Mouse (Mus musculus) midbrain, embryonic 11.5 days (tissue): ENCODE measurements around the gene Chd6. TPM values are rescaled to one million over a fixed set of nuclear protein-coding genes. Genes with fewer than 3 reads are reported as not detected.

ENCODE experiments used
- ATAC-seq: fragments of 200-750 bp; cut with Nextera tagmentation; 2 replicates; pipeline ENCODE4 v1.8.0; 2017; ENCODE audit warnings: moderate TSS enrichment, moderate library complexity; ENCODE audit not compliant: low FRiP score
- DNase-seq: peaks from one replicate; pipeline ENCODE4 v3.0.0; 2015; ENCODE audit warnings: low spot score; ENCODE audit errors: missing footprints
- H3K27ac ChIP-seq: fragments of 300-500 bp; sonication (generic); 2 replicates; pipeline ENCODE4 v1.5.1; 2014; ENCODE audit warnings: low read depth, low read length
- H3K27me3 ChIP-seq: fragments of 300-500 bp; sonication (generic); 2 replicates; pipeline ENCODE4 v1.6.1; 2014; ENCODE audit warnings: mild to moderate bottlenecking, low read length, moderate library complexity, mixed read lengths; ENCODE audit not compliant: control insufficient read depth, insufficient read depth
- H3K36me3 ChIP-seq: fragments of 300-500 bp; sonication (generic); 2 replicates; pipeline ENCODE4 v1.6.1; 2014; ENCODE audit warnings: mild to moderate bottlenecking, low read length, moderate library complexity, mixed read lengths; ENCODE audit not compliant: control insufficient read depth, insufficient read depth
- H3K4me1 ChIP-seq: fragments of 300-500 bp; sonication (generic); 2 replicates; pipeline ENCODE4 v1.6.1; 2014; ENCODE audit warnings: low read length; ENCODE audit not compliant: control insufficient read depth, insufficient read depth
- H3K4me2 ChIP-seq: fragments of 300-500 bp; sonication (generic); 2 replicates; pipeline ENCODE4 v1.6.1; 2014; ENCODE audit warnings: mild to moderate bottlenecking, moderate library complexity
- H3K4me3 ChIP-seq: fragments of 300-500 bp; sonication (generic); 2 replicates; pipeline ENCODE4 v1.5.1; 2014; ENCODE audit warnings: low read depth, low read length
- H3K9ac ChIP-seq: fragments of 300-500 bp; sonication (generic); 2 replicates; pipeline ENCODE4 v1.6.1; 2014; ENCODE audit warnings: low read length
- H3K9me3 ChIP-seq: fragments of 300-500 bp; sonication (generic); 2 replicates; pipeline ENCODE4 v1.6.1; 2016; ENCODE audit warnings: low read length; ENCODE audit not compliant: control insufficient read depth
- WGBS: fragments of 180-500 bp; shearing (Covaris S2); extraction: QIAGEN DNeasy Blood & Tissue Kit; methylation state at CpG from one replicate; pipeline ENCODE4 v1.1.7; 2014; 5-methylcytosine and 5-hydroxymethylcytosine counted together
- polyA plus RNA-seq: library from polyadenylated mRNA; unstranded; fragments of >200 nt; fragmentation: Nextera tagmentation; extraction: Ambion mirVana; gene quantifications from 2 replicates; pipeline ENCODE4 v1.2.1, GENCODE M21; 2014

Gene Chd6
- 34.4 and 38.0 TPM in 2 replicates for polyA plus RNA-seq

DNA sequence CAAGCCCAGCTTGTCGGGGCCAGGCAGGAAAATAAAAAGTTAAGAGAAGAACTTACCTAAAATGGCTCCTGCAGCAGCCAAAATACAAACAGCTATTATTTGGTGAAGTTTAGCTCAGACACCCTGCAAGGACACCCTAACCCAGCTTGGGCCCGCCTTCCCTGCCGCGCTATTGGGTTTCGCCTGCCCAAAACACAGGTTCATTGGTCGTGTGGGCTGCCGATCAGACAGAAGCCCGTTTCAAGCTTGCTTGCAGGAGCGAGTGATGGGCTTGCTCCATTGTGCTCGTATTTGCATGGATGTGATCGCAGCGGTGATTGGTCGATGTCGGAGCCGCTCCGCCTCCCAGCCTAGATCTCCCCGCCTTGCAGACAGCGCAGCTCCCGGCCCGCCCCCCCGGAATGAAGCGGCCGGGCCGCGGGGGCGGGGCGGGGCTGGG is at the start of gene Chd6:
Chd6 (minus strand) TSS at position 143 of the 439 bp plus-strand sequence.
- WGBS, result under 1% methylated on average over 26 of the region's 27 CpGs
- Histone ChIP-seq H3K9me3 (no peaks in the 10 kb centered on the region), H3K27ac (peak within 1 kb of the TSS; percentile 96), H3K36me3 (no peaks in the 10 kb centered on the region), H3K9ac (peak within 1 kb of the TSS; percentile 93), H3K4me1 (peaks cover 9% of the 10 kb centered on the region), H3K4me3 (peak within 1 kb of the TSS; percentile 96), H3K27me3 (no peaks in the 10 kb centered on the region), H3K4me2 (peak within 1 kb of the TSS; percentile 87)
- DNase-seq, result peak; percentile 100
- ATAC-seq, result peak; percentile 99

DNA sequence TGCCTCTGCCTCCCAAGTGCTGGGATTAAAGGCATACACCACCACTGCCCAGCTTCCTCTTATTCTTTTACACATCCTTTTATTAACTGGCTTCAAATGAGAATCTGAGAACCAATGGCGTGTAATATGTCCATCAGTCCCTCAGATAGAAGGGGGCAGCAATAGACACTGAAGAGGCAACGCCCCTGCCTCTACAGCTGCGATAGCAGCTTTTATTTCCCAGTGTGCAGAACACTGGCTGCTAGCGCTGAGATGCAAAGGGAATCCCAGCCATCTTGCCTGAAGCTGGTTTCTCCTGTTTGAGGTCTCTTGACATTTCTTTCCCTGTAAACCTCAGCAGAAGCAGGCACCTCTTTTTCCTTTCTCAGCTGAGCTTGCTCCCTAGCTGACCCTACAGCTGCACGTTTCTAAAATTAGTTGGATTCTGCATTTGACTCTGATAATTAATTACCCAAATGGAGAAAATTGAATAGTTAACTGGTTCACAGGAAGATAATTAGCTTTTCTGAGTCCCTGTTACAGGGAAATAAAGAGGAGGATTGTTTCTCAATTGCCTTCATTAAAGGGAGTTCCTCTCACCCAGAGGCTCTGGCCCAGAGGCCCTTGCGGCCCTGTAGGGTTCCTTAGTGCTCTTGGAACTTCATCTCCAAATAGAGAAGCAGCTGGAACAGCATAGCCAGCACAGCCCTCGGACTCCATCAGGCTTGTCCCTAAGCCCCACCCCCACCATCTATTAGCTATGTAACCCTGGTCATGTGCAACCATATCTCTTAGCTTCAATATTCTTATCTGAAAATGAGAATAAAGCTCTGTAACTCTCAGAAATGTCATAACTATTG is 41.3 kb upstream of the Chd6 start:
- H3K4me1 ChIP-seq, result peaks cover 4% of the 10 kb centered on the region; the same call in 1 of the 2 replicates
- H3K4me2 ChIP-seq, result no peak overlapping the region
- ATAC-seq (no peak), DNase-seq (no peak)
- H3K4me3 ChIP-seq, result no peak overlapping the region
- H3K9ac ChIP-seq, result no peak overlapping the region
- H3K9me3 ChIP-seq, result no peaks in the 10 kb centered on the region
- H3K27ac ChIP-seq, result no peak overlapping the region
- H3K27me3 ChIP-seq, result no peaks in the 10 kb centered on the region
- H3K36me3 ChIP-seq, result no peaks in the 10 kb centered on the region
- 74% methylated on average over 7 of the region's 7 CpGs for WGBS

DNA sequence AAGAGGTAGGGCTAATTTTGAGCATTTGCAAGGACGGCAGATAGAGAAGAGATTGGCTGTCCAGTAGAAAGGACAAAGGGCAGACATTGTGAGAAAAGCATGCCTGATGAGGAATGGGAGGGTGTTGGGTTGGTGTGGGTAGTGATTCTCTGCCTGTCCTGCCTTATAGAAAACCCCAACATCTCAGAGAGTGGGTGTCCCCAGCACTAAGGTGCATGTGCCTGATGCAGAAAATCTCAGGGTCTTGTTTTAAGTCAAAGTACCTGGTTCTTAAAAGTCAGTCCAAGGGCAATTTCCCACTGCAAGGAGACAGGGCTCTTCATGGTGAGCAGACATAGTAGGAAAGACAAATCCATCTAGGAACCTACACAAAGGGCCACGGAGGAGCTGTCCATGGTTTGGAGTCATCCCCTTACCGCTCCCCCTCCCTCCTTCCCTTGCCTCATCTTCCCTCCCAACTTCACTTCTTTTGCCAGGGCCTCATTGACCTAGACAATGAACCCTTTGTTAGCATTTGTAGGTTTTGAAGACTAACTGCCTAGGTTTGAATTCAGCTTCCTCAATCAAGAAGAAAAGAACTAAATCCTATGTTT is 39.6 kb upstream of the Chd6 start:
- 44% methylated on average over 3 of the region's 3 CpGs for WGBS
- Histone ChIP-seq H3K4me3 (no peak overlapping the region), H3K9ac (no peak overlapping the region), H3K9me3 (no peaks in the 10 kb centered on the region), H3K4me1 (peaks cover 4% of the 10 kb centered on the region; the same call in 1 of the 2 replicates), H3K36me3 (no peaks in the 10 kb centered on the region), H3K27ac (no peak overlapping the region), H3K27me3 (no peaks in the 10 kb centered on the region), H3K4me2 (no peak overlapping the region)
- no peak; the same call in 1 of the 2 replicates for ATAC-seq
- no peak for DNase-seq

DNA sequence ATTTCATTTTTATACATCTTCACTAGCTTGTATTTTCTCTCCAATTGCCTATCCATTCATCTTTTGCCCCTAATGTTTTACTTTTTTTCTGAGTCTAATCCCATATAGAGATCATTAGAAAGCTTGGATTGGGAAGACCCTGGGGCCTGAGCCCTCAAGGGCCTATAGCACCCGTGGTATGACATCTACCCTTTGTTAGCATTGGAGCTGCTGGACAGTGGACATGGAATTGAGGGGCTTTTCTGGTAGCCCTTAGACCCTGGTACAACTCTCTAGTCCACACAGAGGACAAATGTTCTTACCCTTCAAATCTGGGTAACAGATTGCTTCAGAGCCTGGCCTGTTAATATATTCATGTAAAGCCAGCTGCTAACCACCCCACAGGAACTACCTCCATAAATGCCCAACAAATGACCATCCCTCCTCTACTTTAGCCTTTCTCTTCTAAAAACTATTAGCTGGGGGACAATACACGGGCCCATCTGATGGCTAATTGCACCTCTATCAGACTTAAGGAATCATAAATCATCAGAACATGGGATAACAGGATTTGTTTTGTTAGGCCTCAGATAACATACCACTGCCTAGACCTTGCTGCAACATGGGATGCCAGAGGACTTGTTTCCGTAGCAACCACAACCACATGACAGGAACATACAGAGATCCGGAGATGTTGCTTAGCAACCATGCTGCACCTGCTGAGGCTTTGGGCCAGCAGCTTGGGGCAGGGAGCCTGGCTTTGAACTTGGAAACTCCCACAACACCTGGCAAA is 39.0 kb upstream of the Chd6 start:
- no peak overlapping the region for H3K27ac ChIP-seq

DNA sequence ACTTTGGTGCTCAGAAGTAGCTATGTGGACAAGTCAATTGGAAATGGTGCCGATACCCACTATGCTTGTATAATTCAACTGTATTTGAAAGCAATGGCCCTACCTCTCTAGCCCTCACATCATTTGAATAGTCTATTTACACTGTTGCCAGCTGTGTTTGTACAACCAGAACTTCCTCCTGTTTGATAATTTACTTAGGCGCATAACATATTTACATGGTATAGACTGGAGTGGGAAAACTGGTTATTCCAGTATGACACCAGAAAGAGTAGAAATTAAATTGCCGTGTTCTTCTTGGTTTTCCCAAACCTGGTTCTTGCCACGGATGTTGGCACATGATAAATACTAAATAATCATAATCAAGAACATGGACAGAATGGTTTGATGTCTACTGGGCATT is 35.9 kb upstream of the Chd6 start:
- Histone ChIP-seq H3K36me3 (no peaks in the 10 kb centered on the region), H3K9me3 (no peaks in the 10 kb centered on the region), H3K9ac (no peak overlapping the region), H3K4me3 (no peak overlapping the region), H3K27ac (no peak overlapping the region), H3K27me3 (no peaks in the 10 kb centered on the region), H3K4me2 (no peak overlapping the region), H3K4me1 (peaks cover 4% of the 10 kb centered on the region; the same call in 1 of the 2 replicates)
- WGBS, result 86% methylated on average over 4 of the region's 4 CpGs
- ATAC-seq (no peak), DNase-seq (no peak)

More for the DNA sequence above, 39.0 kb upstream of the Chd6 start:
- H3K4me3 ChIP-seq, result no peak overlapping the region
- H3K9ac ChIP-seq, result no peak overlapping the region
- peaks cover 4% of the 10 kb centered on the region; the same call in 1 of the 2 replicates for H3K4me1 ChIP-seq
- DNase-seq (peak; percentile 87), ATAC-seq (peak; percentile 87)
- no peaks in the 10 kb centered on the region for H3K9me3 ChIP-seq
- H3K4me2 ChIP-seq, result no peak overlapping the region
- WGBS, result 57% methylated on average over 4 of the region's 4 CpGs
- H3K36me3 ChIP-seq, result no peaks in the 10 kb centered on the region
- no peaks in the 10 kb centered on the region for H3K27me3 ChIP-seq

DNA sequence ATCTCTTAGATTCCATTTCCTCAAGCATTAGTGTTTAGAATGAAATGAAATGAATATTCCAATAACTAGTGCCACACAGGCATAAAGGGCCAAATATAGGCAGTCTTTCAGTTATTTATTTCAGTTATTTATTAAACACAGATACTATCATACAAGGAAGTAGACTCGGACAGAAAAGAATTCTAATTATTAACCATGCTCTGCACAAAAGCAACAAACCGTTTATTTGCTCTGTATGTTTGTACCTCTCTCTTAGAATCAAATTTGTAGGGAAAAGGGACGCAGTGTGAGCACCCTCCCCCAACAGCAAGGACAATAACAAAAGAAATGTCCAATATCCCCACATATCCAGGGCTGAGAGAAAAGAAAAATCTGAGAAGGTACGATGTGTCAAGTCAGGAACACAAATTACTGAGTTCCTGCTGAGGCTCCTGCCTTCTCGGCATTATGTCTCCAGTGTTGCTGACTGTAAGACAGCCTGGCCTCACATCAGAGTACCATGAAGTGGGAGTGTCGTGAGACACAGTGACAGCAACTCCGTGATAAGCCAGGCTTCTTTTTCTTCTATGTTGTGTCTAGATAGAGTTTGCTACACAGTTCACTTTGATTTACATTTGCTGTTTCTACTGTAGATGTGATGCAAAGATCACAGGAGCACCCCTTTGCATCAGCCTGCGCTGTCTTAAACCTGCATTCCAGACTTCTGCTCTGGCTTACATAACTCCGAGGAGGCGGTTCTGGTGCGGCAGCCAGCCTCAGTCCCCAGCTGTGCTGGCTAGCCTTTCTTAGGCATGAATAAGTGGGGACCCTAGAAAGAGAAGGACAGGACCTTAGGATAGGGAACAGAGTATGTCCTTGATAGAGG is 30.0 kb upstream of the Chd6 start:
- 75% methylated on average over 11 of the region's 11 CpGs for WGBS
- H3K36me3 ChIP-seq, result no peaks in the 10 kb centered on the region
- H3K9ac ChIP-seq, result no peak overlapping the region
- DNase-seq, result no peak
- no peak for ATAC-seq
- no peaks in the 10 kb centered on the region for H3K4me1 ChIP-seq
- H3K9me3 ChIP-seq, result no peaks in the 10 kb centered on the region
- no peaks in the 10 kb centered on the region for H3K27me3 ChIP-seq
- no peak overlapping the region for H3K4me2 ChIP-seq
- no peak overlapping the region for H3K4me3 ChIP-seq
- H3K27ac ChIP-seq, result no peak overlapping the region

DNA sequence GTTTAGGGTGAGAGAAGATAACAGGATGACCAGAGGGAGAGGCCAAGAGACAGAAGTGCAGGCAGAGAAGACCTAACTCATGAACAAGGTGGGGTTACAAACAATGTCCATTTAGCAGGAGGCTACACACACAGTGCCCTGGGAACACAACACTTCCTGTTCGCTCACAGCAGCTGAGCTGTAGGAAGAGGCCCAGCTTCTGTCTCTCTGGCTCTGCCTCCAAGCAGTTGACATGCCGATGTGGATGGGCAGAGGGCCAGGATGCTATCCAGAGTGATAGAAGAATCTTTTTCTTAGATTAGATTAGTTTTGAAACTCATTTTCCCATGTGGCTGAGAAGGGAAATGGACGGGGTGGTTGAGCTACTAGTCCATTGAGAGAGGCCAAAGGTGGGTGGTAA is 28.1 kb upstream of the Chd6 start:
- DNase-seq, result no peak
- Histone ChIP-seq H3K9me3 (no peaks in the 10 kb centered on the region), H3K27ac (no peak overlapping the region), H3K4me3 (no peak overlapping the region), H3K27me3 (no peaks in the 10 kb centered on the region), H3K9ac (no peak overlapping the region), H3K36me3 (no peaks in the 10 kb centered on the region), H3K4me1 (no peaks in the 10 kb centered on the region), H3K4me2 (no peak overlapping the region)
- ATAC-seq, result no peak
- 79% methylated on average over 3 of the region's 3 CpGs for WGBS

DNA sequence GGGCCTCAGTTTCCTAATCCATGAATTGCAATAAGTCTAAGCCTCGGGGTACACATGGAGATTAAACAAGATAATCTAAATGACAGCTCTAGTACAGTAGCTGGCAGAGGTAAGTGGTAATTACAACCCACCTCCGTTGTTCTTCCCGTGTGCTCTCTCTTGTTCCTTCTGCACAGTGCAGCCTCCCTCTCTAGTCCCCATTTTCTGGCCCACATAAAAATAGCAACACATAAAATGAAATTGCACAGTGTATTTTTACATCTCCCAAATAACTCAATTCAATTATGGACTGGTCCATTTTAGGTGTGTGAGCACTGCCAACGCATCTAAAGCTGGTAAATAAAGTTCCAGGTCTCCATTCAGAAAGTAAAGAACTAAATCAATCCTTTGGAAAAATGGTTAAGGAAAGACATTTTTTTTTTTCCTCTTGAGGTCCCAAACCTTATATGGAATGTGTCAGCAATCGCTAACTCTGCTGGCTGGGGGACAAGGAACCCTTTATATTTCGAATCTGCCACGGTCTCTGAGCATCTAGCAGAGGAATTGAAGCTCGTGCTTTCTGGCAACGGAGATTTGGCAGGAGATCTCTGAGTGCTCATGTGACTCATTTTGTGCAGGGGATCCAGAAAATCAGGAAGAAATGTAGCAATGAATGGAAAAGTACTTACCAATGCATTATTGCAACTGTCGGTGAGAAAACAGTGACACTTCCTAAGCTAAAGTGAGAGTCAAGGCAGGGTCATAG is 19.7 kb upstream of the Chd6 start:
- Histone ChIP-seq H3K27ac (no peak overlapping the region), H3K27me3 (no peaks in the 10 kb centered on the region), H3K9ac (no peak overlapping the region), H3K36me3 (no peaks in the 10 kb centered on the region), H3K4me2 (no peak overlapping the region), H3K4me1 (no peaks in the 10 kb centered on the region), H3K9me3 (no peaks in the 10 kb centered on the region), H3K4me3 (no peak overlapping the region)
- ATAC-seq (no peak), DNase-seq (no peak)
- WGBS, result 82% methylated on average over 10 of the region's 10 CpGs
